Mouse (Mus musculus): ENCODE data around the gene Zw10.

- no peak for TF ChIP-seq CHD2 (IDR thresholded peaks at IDR 0.05; ENCODE audit: low read length)
- TF ChIP-seq POLR2A (IDR thresholded peaks at IDR 0.05; ENCODE audit: control insufficient read depth in 1 of 2, insufficient read depth in 1 of 2, low read depth in 1 of 2, low read length in 2 of 2, poor library complexity in 1 of 2), result no peak
- no peak for TF ChIP-seq E2F4 (IDR thresholded peaks at IDR 0.05; ENCODE audit: borderline replicate concordance, low read depth, low read length)
- no peak for TF ChIP-seq SIN3A (IDR thresholded peaks at IDR 0.05; ENCODE audit: low read length)
- no peak for TF ChIP-seq CTCF (IDR thresholded peaks at IDR 0.05 in 2 of 3, conservative IDR thresholded peaks at IDR 0.05 in 1 of 3; ENCODE audit: control insufficient read depth in 1 of 3, insufficient read depth in 1 of 3, low read depth in 2 of 3, low read length in 3 of 3, poor library complexity in 1 of 3, severe bottlenecking in 1 of 3)
- TF ChIP-seq SMC3 (IDR thresholded peaks at IDR 0.05; ENCODE audit: low read depth, low read length), result no peak
- no peak for TF ChIP-seq MEF2A (IDR thresholded peaks at IDR 0.05; ENCODE audit: extremely low read depth, insufficient replicate concordance, low read depth, low read length, poor library complexity, severe bottlenecking)
Measured at GRCm38 (mm10) chr9:49034764-49035163, 20.6 kb upstream of the Zw10 start.
